Mouse (Mus musculus): ENCODE data around the gene Rb1. TPM values are rescaled to one million over a fixed set of nuclear protein-coding genes. Genes with fewer than 3 reads are reported as not detected.

Rb1 gene
- total RNA-seq, 2 experiments from 2014 or later = 32.7 to 43.8 TPM

DNA sequence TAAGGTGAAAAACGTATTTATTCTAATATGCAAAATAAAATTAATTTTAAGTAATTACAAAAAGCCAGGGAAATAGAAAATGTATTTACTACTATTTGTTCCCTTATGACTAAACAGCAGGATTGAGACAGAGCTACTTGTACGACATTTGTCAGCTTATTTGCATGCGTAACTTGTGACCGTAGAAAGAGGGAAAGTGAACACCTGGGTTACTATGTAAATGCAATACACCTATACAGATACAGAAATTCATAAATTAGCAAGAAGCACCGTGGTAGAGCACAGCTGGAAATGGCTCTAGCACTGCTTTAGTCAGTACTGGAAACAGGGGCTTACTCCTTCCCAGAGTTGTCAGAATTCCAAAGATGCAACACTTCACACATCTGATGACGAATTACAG lies 46.5 kb downstream of the Rb1 start:
- DNase-seq (ENCODE audit: extremely low spot score in 1 of 2, low spot score in 1 of 2) = no peak

DNA sequence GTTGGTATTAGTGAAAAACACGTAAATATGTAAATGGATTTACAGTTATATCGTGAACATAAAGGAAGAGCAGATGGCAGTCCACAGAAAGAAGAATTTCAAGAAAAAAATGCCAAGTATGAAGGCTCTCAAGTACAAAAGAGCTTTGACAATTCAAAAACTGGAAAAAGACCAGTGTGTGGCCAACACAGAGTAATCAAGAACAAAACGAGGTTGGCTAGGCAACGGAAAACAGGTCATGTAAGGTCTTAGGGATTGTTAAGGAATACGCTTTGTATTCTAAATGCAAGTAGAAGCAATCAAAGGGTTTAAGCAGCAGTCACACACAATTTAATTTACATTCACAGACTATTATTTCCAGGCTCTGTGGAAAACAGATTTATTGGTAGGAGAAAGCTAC lies 53.8 kb downstream of the Rb1 start:
- no peak for DNase-seq (ENCODE audit: extremely low spot score in 1 of 2, low spot score in 1 of 2)

DNA sequence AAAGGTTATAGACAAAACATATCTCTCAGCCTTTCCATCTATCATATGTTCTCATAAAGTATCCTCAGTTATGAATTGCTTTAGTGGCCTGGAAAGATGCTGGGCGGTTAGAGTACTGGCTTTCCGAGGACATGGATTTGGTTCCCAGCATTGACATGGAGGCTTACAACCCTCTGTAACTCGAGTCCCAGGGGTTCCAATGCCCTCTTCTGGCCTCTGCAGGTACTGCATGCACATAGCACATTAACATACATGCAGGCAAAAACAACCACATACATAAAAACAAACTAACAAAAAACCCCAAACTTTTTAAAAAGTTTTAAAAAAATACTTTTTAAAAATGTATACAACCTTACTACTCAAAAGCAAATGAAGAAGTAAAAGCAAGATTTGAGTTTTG lies 59.5 kb downstream of the Rb1 start:
- no peak for DNase-seq (ENCODE audit: extremely low spot score in 1 of 2, low spot score in 1 of 2)

DNA sequence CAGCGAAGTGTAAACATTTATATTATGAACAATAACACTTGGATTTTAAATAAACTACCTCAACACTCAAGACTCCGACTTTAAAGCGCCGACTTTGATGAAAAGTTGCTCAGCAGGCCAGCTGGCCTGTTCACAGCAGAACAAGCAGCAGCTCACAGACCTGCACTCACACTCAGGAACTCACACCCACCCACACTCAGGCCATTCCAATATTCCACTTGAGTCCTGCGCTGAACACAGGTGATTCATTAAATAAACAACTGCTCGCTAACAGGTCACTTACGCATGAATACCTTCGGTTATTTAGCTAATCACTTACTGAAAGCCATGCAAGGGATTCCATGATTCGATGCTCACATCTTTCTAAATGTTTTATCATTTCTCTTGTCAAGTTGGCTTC lies 63.4 kb downstream of the Rb1 start:
- no peak for DNase-seq (ENCODE audit: extremely low spot score in 1 of 2, low spot score in 1 of 2)

DNA sequence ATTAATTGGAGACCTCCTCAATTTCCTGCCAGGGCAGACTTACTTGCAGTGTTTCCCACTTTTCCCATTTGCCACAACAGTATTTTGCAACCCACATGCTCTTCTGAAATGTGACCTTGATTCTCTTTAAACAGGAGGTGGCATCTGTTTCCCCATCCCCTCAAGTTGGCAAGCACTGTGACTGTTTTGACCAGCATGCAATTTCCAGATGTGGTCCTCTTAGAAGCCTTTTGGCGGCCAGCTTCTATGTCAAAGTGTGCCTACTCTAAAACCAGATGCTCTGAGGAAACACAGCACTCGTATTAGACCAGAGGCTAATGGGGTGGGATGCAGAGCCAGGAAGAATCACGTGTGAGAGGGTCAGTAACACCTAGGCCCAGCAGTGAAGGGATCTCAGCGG lies 67.4 kb downstream of the Rb1 start:
- no peak for DNase-seq (ENCODE audit: extremely low spot score in 1 of 2, low spot score in 1 of 2)

DNA sequence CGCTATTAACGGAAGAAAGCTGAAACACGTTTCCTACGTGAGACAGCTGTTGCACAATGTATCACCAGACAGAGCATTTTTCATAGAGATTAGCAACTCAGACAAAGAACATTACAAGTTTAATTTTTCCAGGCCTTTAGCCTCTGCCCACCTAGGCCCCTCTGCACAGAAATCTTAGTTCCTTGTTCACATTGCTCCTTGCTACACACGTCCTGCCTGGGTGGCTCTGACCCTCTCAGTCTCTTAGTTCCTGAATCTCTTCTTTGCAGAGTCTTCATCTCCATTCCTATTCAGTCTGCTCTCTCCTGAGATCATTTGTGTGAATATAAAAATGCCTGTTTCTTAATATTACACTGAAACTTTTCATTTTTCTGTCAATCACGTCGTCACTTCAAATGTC lies 68.3 kb downstream of the Rb1 start:
- no peak for DNase-seq (ENCODE audit: extremely low spot score in 1 of 2, low spot score in 1 of 2)

DNA sequence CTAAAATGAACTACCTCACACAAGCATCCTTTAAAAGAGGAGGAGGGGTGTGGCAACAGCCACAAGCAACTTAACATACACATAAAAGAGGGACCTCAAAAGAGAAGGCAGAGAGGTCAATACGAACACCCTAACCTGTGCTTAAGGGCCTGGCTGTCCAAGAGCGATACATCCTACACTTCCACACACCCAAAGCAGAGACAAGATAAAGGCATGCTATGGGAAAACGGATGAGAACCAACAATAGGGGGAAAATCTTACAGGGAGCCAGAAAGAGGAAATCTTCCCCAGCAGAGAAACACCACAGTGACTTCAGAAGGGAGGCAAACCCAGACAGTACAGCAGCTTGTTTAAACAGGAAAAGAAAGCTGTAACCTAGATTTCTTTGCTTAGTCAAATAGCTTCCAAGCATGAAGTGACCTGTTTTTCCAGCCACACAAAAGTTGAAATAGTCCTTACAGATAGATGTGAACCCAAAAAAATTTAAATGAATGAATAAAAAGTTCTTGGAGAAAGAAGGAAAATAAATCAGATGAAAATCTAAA lies 70.1 kb downstream of the Rb1 start:
- no peak for DNase-seq (ENCODE audit: extremely low spot score in 1 of 2, low spot score in 1 of 2)

DNA sequence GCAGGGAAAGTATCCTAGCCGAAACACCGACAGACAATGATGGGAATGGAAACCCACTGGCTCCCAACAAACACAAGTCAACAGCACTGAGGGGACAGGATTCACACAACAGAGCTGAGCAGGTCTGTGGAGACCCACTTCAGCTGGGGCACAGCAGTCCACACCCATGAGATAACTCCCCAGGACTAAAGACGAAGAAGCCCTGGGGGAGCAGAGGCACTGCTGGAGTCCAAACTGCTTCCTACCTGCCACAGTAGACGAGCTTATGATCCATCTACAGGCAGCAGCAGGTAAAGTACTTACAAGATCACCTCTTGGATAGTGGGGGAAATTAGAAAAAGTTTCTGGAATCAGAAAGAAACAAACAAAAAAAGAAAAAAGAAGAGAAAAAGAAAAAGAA lies 71.2 kb downstream of the Rb1 start:
- DNase-seq (ENCODE audit: extremely low spot score in 1 of 2, low spot score in 1 of 2) = no peak

DNA sequence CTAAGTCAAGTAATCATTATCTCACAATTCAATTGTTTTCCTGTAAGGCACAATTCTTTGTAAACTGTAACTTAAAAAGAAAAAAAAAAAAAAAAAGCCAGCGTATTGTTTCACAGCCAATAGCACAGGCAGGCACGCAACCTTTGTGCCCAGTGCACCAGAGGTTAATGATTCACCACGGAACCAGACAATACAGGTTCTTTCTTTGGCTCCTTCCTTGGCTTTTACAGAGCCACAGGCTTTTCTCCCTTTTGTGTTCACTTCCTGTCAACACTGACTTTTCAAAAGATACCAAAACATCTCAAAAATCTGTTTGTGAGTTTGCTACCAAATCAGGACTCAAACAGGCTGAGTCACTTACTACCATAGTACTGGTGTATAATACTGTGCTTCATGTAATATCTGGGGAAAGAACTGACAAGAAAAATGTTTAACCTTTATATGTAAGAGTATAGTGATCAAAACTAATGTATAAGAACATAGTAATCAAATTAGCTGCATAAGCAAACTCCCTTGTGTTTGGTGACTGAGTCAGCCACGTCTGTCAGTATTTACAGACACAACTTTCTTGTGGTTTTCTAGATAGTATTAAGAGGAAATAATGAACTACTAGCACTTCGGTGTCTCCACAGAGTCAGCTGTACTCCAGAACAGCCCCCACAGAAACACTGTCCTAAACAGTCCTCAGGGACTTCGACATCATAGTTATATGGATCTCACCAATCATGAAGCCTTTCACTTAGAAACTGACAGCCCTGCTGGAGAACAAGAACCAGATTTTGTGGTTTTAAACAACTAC lies 72.0 kb downstream of the Rb1 start:
- DNase-seq (ENCODE audit: extremely low spot score in 1 of 2, low spot score in 1 of 2) = no peak

DNA sequence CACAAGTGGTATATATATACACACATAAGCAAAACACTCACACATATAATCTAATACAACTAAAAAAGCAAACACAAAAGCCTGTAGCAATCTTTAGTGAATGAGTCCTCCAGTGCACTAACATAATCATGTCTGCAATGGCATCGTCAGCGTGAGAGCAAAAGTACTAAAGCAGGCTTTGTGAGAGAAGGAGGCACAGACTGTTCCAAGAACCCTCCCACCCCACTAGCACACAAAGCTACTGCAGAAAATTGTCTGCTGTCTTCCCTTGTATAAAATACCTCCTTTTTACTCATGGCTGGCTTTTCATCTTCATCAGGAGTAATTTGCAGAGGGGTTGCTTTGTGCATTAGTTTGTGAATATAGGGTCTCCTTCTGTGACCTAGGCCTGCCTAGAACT lies 73.3 kb downstream of the Rb1 start:
- no peak for DNase-seq (ENCODE audit: extremely low spot score in 1 of 2, low spot score in 1 of 2)

DNA sequence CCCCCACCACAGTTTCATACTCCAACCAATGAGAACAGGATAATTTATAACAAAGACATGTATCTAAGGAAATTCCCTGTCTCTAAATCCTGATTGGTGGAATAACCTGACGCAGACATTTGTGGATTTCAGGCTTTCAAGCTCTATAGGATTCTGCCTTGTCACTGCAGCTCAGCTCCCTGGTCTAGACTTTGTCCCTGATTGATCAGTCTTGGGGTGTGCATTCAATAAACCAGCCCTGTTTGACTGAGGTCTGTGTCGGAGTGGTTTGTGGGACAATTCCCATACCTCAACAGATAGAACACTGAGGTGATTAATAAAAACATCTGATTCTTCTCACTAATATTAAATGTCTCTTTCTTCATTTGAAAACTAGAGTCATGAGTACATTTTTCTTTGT lies 75.6 kb downstream of the Rb1 start:
- no peak for DNase-seq (ENCODE audit: extremely low spot score in 1 of 2, low spot score in 1 of 2)

DNA sequence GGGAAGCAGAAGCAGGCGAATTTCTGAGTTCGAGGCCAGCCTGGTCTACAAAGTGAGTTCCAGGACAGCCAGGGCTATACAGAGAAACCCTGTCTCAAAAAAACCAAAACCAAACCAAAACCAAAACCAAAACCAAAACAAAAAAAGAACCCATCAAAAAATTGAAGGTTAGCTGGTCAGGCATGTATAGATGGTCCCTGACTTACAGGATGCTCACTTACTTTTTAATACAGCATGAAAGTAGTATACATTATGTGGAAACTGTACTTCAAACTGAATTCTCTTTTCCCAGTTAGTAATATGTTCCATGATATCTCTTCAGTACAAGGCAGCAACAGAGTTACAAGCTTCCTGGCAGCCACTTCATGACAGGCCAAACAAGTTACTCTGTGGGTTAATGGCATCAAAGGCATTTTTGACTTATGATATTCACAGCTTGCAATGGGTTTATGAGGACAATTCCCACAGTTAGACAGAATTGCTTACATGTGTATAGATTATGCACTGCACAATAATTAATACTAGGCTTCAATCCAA lies 81.5 kb downstream of the Rb1 start:
- no peak for DNase-seq (ENCODE audit: extremely low spot score in 1 of 2, low spot score in 1 of 2)

DNA sequence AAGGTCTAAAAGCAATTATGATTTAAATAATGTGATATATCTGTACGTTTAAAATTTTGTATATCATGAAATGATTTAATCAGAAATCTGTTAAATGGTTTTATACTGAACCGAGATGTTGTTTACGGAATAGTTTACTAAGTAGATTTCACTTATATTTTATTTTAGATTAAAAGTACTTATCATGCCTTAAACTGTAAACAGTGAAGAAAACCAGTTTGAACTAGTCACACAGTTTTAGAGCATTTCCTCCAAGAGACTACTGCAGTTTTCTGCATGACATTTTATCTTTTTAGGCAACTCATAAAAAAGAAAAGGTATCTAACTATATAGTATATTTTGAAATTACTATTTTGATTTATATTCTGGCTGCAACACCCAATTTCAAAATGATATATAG lies 85.8 kb downstream of the Rb1 start:
- no peak for DNase-seq (ENCODE audit: extremely low spot score in 1 of 2, low spot score in 1 of 2)

DNA sequence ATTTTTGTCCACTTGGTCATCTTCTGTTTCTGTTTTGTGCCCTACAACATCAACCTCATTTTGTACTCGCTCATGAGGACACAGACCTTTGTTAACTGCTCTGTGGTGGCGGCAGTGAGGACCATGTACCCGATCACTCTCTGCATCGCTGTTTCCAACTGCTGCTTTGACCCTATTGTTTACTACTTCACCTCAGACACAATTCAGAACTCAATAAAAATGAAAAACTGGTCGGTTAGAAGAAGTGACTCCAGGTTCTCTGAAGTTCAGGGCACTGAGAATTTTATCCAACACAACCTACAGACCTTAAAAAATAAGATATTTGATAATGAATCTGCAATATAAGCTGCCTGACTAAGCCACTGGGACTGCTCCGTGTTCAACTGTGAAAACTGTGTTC lies 86.3 kb downstream of the Rb1 start:
- no peak for DNase-seq (ENCODE audit: extremely low spot score in 1 of 2, low spot score in 1 of 2)

DNA sequence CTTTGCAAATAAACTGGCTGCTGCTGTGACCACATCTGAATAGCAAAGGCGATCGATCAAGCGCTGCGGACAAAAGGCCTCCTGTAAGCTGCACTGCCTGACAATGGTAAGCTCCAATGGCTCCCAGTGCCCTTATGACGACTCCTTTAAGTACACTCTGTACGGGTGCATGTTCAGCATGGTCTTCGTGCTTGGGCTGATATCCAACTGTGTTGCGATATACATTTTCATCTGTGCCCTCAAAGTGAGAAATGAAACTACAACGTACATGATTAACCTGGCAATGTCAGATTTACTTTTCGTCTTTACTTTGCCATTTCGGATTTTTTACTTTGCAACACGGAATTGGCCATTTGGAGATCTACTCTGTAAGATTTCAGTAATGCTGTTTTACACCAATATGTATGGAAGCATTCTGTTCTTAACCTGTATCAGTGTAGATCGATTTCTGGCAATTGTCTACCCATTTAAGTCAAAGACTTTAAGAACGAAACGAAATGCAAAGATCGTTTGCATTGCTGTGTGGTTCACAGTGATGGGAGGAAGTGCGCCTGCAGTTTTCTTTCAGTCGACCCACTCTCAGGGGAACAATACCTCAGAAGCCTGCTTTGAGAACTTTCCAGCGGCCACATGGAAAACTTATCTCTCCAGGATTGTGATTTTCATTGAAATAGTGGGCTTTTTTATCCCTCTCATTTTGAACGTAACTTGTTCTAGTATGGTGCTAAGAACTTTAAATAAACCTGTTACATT lies 86.9 kb downstream of the Rb1 start:
- no peak for DNase-seq (ENCODE audit: extremely low spot score in 1 of 2, low spot score in 1 of 2)

DNA sequence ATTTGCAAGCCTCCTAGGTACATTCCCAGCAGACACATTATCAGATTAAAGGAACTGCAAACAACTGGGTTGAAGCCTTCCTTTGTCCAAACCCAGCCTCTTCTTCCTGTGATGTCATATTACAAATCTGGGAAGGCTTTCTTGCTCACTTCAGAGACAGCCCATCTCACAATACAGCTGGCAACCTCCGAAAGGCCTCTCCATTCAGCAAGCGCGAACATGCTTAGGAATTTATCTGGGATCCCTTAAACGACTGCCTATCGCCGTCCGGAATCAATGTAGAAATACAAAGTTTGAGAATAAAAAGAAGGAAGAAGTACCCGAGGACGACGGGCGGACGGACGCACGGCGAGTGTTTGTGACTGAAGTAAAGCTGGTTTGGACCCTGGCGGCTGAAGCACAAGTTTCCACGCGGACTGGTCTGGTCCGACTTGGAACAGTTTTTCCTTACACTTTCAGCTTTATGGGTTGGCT lies 87.7 kb downstream of the Rb1 start, which contains the start of gene Lpar6:
Gene Lpar6, plus strand, starts transcription at position 48 of the 474 bp plus-strand sequence.
- no peak for DNase-seq (ENCODE audit: extremely low spot score in 1 of 2, low spot score in 1 of 2)

DNA sequence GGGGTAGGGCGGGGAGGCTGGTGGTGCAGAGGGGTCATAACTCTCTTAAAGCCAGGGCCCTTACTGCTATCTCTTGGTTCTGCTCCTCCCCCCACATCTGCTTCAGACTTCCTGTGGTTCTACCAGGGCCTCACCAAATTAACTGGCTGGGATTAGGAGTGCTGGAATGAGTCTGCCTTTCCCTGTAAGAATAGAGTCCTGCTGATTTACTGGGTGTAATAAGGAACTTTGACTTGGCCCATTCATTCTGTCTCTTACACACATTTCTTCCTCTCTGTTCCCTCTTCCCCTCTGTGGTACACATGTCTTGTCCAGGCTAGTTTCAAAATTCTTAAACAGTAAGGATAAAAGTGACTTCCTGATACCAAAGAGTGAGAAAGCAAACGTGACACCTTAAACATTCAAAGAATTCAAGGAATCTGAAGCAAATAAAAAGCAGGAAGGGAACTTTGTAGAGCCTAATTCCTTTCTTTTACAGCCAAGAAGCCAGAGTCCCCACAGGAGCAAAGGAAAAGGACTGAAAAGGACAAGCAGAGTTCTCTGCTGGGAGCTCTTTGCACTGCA lies 91.1 kb downstream of the Rb1 start:
- no peak for DNase-seq (ENCODE audit: extremely low spot score in 1 of 2, low spot score in 1 of 2)

DNA sequence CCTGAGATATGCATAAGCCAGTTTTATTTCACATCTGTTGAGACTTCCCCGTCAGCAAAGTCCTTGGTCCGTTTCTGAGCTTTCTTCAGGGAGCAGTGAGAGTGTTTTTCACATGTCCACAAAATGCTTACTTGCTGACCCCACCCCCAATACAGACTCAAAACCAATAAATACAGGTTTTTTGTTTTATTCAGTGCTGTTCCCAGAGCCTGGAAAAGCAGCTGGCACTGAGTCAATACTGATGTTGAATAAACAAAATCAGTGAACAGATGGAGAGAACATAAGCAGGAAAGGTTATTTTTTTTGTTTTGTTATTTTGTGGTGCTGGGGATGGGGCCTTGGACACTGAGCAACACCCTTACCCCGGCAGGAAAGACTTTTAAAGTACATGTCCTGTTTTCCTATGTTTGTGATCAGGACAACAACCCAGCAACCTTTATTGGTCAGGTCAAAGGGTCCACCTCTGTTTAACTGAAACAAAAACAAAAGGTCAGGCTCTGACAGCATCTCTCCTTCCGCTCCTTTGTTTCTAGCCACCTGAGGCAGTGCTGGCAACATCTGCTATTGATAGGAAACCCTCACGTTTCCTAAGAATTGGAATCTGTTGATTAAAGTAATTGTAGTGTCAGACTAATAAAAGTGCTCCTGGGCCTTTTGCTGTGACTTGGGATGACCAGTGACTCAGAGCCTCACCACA lies 94.2 kb downstream of the Rb1 start:
- no peak for DNase-seq (ENCODE audit: extremely low spot score in 1 of 2, low spot score in 1 of 2)

DNA sequence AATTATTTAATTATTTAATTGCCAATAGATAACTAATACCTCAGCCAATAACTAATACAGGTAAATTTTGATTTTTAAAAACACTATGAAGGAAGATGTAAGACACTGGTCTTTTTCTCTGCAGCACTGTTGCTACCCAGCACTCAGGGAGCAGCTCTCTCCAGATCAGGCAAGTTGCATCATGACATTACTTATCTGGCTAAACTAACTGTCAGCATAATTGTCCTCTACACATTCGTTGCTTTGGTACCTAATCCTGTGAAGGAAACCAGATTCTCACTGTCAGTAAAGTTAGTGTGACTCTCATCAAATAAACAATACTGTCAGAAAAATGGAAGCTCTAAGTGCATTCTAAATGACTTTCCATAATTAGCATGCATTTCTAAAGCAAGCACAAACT lies 98.8 kb downstream of the Rb1 start:
- DNase-seq (ENCODE audit: extremely low spot score in 1 of 2, low spot score in 1 of 2) = no peak

DNA sequence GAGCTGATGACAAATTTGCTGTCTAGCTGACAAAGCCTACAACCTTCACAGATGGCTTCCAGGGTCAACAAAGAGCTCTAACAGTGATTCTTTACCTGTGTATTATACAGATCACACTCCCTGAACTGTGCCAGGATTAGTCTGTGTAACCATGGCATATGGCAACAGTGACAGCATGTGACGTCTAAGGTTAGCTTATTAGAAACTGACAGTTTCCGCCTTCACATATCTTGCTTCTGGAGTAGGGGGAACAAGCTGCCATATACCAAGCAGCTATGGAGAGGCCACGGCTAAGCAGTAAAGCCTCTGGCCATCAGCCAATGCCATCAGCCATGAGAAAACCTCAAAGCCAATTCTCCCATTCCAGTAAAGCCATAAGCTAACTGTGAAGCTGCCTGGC lies 99.3 kb downstream of the Rb1 start:
- DNase-seq (ENCODE audit: extremely low spot score in 1 of 2, low spot score in 1 of 2) = no peak
